Mouse (Mus musculus) olfactory bulb, adult 2 months (tissue): ENCODE results near the gene Srsf10.

Source experiments
- CTCF ChIP-seq: fragments of 200-500 bp; IDR thresholded peaks from 2 replicates; pipeline ENCODE4 v1.5.1; 2012; ENCODE audit warnings: low read depth, mild to moderate bottlenecking, low read length, moderate library complexity; ENCODE audit not compliant: insufficient read depth
- POLR2A ChIP-seq: fragments of 200-500 bp; IDR thresholded peaks from 2 replicates; pipeline ENCODE4 v1.6.1; 2012; ENCODE audit warnings: mild to moderate bottlenecking, low read depth, low read length, moderate library complexity; ENCODE audit not compliant: insufficient read depth

- TF ChIP-seq CTCF (no peak), POLR2A (no peak)
Observed at GRCm38 (mm10) chr4:135847581-135847980, 8.0 kb upstream of the Srsf10 start.
